Mouse (Mus musculus) hindbrain, embryonic 13.5 days (tissue): ENCODE measurements at regions not wholly inside any gene's neighbourhood (a gene's known extent, or its start where the extent isn't known, plus 50 kb on each side); places are given as distances from the start of the nearest gene placed in this dataset.
"Not testable (repeated sequence)": the region's sequence is repeated elsewhere in the genome, so short reads cannot be mapped to it uniquely, and the experiment has no call there.

Experiments used
- ATAC-seq: fragments of 200-750 bp; cut with Nextera tagmentation; 2 replicates; pipeline ENCODE4 v1.8.0; 2017; ENCODE audit warnings: moderate TSS enrichment; ENCODE audit not compliant: low FRiP score
- H3K27ac ChIP-seq: fragments of 300-500 bp; sonication (generic); 2 replicates; pipeline ENCODE4 v1.5.1; 2015; ENCODE audit warnings: inconsistent platforms, mild to moderate bottlenecking, moderate library complexity
- H3K27me3 ChIP-seq: fragments of 300-500 bp; sonication (generic); 2 replicates; pipeline ENCODE4 v1.6.1; 2015; ENCODE audit warnings: mild to moderate bottlenecking, inconsistent platforms
- H3K36me3 ChIP-seq: fragments of 300-500 bp; sonication (generic); 2 replicates; pipeline ENCODE4 v1.6.1; 2015; ENCODE audit warnings: mild to moderate bottlenecking, inconsistent platforms
- H3K4me1 ChIP-seq: fragments of 300-500 bp; sonication (generic); replicated peaks from 2 replicates; pipeline ENCODE4 v1.6.1; 2015; ENCODE audit warnings: inconsistent platforms
- H3K4me2 ChIP-seq: fragments of 300-500 bp; sonication (generic); 2 replicates; pipeline ENCODE4 v1.6.1; 2015; ENCODE audit warnings: inconsistent platforms, mild to moderate bottlenecking, moderate library complexity
- H3K4me3 ChIP-seq: fragments of 300-500 bp; sonication (generic); 2 replicates; pipeline ENCODE4 v1.5.1; 2015; ENCODE audit warnings: mild to moderate bottlenecking, inconsistent platforms
- H3K9ac ChIP-seq: fragments of 300-500 bp; sonication (generic); 2 replicates; pipeline ENCODE4 v1.6.1; 2015; ENCODE audit warnings: mild to moderate bottlenecking, inconsistent platforms
- H3K9me3 ChIP-seq: fragments of 300-500 bp; sonication (generic); 2 replicates; pipeline ENCODE4 v1.6.1; 2016; ENCODE audit warnings: inconsistent platforms
- WGBS: fragments of 180-500 bp; shearing (Covaris S2); methylation state at CpG from one replicate; pipeline ENCODE4 v1.1.7; 2015; 5-methylcytosine and 5-hydroxymethylcytosine counted together

GRCm38 (mm10) chr8:24386462-24386861, 339.2 kb downstream of the Adam3 start:
- 3% methylated on average over 3 of the region's 3 CpGs for WGBS
- no peak overlapping the region for H3K4me3 ChIP-seq
- ATAC-seq = peak; percentile 57; the same call in 1 of the 2 replicates
- H3K27me3 ChIP-seq = no peaks in the 10 kb centered on the region
- no peak overlapping the region for H3K27ac ChIP-seq
- H3K4me2 ChIP-seq = no peak overlapping the region
- H3K9ac ChIP-seq = no peak overlapping the region
- no peaks in the 10 kb centered on the region for H3K4me1 ChIP-seq
- H3K36me3 ChIP-seq = no peaks in the 10 kb centered on the region
- no peaks in the 10 kb centered on the region for H3K9me3 ChIP-seq

- Histone ChIP-seq H3K4me1 (no peaks in the 10 kb centered on the region), H3K9me3 (0 out of 2 replicates have a peak, but pooled peaks cover 6% of the 10 kb centered on the region), H3K27ac (no peak overlapping the region), H3K4me2 (no peak overlapping the region), H3K4me3 (no peak overlapping the region), H3K36me3 (no peaks in the 10 kb centered on the region), H3K9ac (no peak overlapping the region), H3K27me3 (no peaks in the 10 kb centered on the region)
- ATAC-seq = no peak
- 67% methylated on average over 8 of the region's 8 CpGs for WGBS
Measured at GRCm38 (mm10) chr8:24383963-24384435, 341.7 kb downstream of the Adam3 start.

GRCm38 (mm10) chr8:24383130-24383962, 342.3 kb downstream of the Adam3 start:
- Histone ChIP-seq H3K4me1 (no peaks in the 10 kb centered on the region), H3K36me3 (no peaks in the 10 kb centered on the region), H3K4me2 (no peak overlapping the region), H3K9ac (no peak overlapping the region), H3K4me3 (no peak overlapping the region), H3K9me3 (0 out of 2 replicates have a peak, but pooled peaks cover 6% of the 10 kb centered on the region), H3K27ac (no peak overlapping the region), H3K27me3 (no peaks in the 10 kb centered on the region)
- 73% methylated on average over 14 of the region's 14 CpGs for WGBS
- 0 out of 2 replicates have a peak, but pooled peaks have one; percentile 32 for ATAC-seq

- H3K4me3 ChIP-seq = no peak overlapping the region
- H3K36me3 ChIP-seq = no peaks in the 10 kb centered on the region
- H3K9me3 ChIP-seq = 0 out of 2 replicates have a peak, but pooled peaks cover 6% of the 10 kb centered on the region
- WGBS = 88% methylated on average over 3 of the region's 3 CpGs
- no peak overlapping the region for H3K9ac ChIP-seq
- no peaks in the 10 kb centered on the region for H3K4me1 ChIP-seq
- no peaks in the 10 kb centered on the region for H3K27me3 ChIP-seq
- no peak for ATAC-seq
- H3K4me2 ChIP-seq = no peak overlapping the region
- no peak overlapping the region for H3K27ac ChIP-seq
Measured at GRCm38 (mm10) chr8:24381666-24382253, 343.9 kb downstream of the Adam3 start.

- ATAC-seq = no peak
- Histone ChIP-seq H3K4me2 (no peak overlapping the region), H3K27me3 (no peaks in the 10 kb centered on the region), H3K27ac (no peak overlapping the region), H3K9ac (no peak overlapping the region), H3K36me3 (no peaks in the 10 kb centered on the region), H3K9me3 (0 out of 2 replicates have a peak, but pooled peaks cover 6% of the 10 kb centered on the region), H3K4me3 (no peak overlapping the region), H3K4me1 (no peaks in the 10 kb centered on the region)
Measured at GRCm38 (mm10) chr8:24378070-24378469, 347.6 kb downstream of the Adam3 start.

GRCm38 (mm10) chr8:24376846-24377245, 348.8 kb downstream of the Adam3 start:
- H3K36me3 ChIP-seq, H3K27ac ChIP-seq, H3K4me2 ChIP-seq, H3K27me3 ChIP-seq, ATAC-seq, H3K9me3 ChIP-seq, H3K4me3 ChIP-seq, H3K9ac ChIP-seq, H3K4me1 ChIP-seq: not testable (repeated sequence)
- 84% methylated on average over 10 of the region's 10 CpGs for WGBS

- WGBS = 100% methylated on average over 1 of the region's 1 CpGs
- H3K9ac ChIP-seq = no peak overlapping the region
- H3K4me3 ChIP-seq = no peak overlapping the region
- no peaks in the 10 kb centered on the region for H3K9me3 ChIP-seq
- no peaks in the 10 kb centered on the region for H3K4me1 ChIP-seq
- no peak overlapping the region for H3K27ac ChIP-seq
- H3K36me3 ChIP-seq = no peaks in the 10 kb centered on the region
- ATAC-seq = no peak
- H3K27me3 ChIP-seq = no peaks in the 10 kb centered on the region
- H3K4me2 ChIP-seq = no peak overlapping the region
Measured at GRCm38 (mm10) chr8:24374503-24374902, 351.1 kb downstream of the Adam3 start.

GRCm38 (mm10) chr8:24372068-24372467, 353.6 kb downstream of the Adam3 start:
- Histone ChIP-seq H3K4me3 (no peak overlapping the region), H3K9ac (no peak overlapping the region), H3K4me1 (0 out of 2 replicates have a peak, but pooled peaks cover 5% of the 10 kb centered on the region), H3K27me3 (no peaks in the 10 kb centered on the region), H3K9me3 (no peaks in the 10 kb centered on the region), H3K27ac (no peak overlapping the region), H3K4me2 (no peak overlapping the region), H3K36me3 (no peaks in the 10 kb centered on the region)
- 92% methylated on average over 4 of the region's 4 CpGs for WGBS
- ATAC-seq = no peak

GRCm38 (mm10) chr8:24366000-24366399, 359.7 kb downstream of the Adam3 start:
- Histone ChIP-seq H3K9ac (no peak overlapping the region), H3K4me3 (no peak overlapping the region), H3K4me1 (0 out of 2 replicates have a peak, but pooled peaks cover 5% of the 10 kb centered on the region), H3K27me3 (no peaks in the 10 kb centered on the region), H3K36me3 (no peaks in the 10 kb centered on the region), H3K4me2 (no peak overlapping the region), H3K27ac (no peak overlapping the region), H3K9me3 (no peaks in the 10 kb centered on the region)
- no peak for ATAC-seq

- Histone ChIP-seq H3K9ac (no peak overlapping the region), H3K4me1 (0 out of 2 replicates have a peak, but pooled peaks cover 5% of the 10 kb centered on the region), H3K27me3 (no peaks in the 10 kb centered on the region), H3K9me3 (no peaks in the 10 kb centered on the region), H3K27ac (no peak overlapping the region), H3K36me3 (no peaks in the 10 kb centered on the region), H3K4me2 (no peak overlapping the region), H3K4me3 (no peak overlapping the region)
- ATAC-seq = no peak
- WGBS = 74% methylated on average over 4 of the region's 4 CpGs
Measured at GRCm38 (mm10) chr8:24364685-24365084, 361.0 kb downstream of the Adam3 start.

- no peak overlapping the region for H3K4me2 ChIP-seq
- no peaks in the 10 kb centered on the region for H3K4me1 ChIP-seq
- no peak for ATAC-seq
- no peak overlapping the region for H3K4me3 ChIP-seq
- H3K36me3 ChIP-seq = no peaks in the 10 kb centered on the region
- no peak overlapping the region for H3K27ac ChIP-seq
- no peak overlapping the region for H3K9ac ChIP-seq
- no peaks in the 10 kb centered on the region for H3K27me3 ChIP-seq
- no peaks in the 10 kb centered on the region for H3K9me3 ChIP-seq
Measured at GRCm38 (mm10) chr8:24359022-24359600, 366.5 kb downstream of the Adam3 start.

- Histone ChIP-seq H3K9me3 (no peaks in the 10 kb centered on the region), H3K4me1 (peaks cover 7% of the 10 kb centered on the region), H3K4me3 (no peak overlapping the region), H3K36me3 (no peaks in the 10 kb centered on the region), H3K4me2 (no peak overlapping the region), H3K9ac (no peak overlapping the region), H3K27ac (no peak overlapping the region), H3K27me3 (no peaks in the 10 kb centered on the region)
- ATAC-seq = no peak
- 91% methylated on average over 4 of the region's 4 CpGs for WGBS
Measured at GRCm38 (mm10) chr8:24355146-24355545, 370.5 kb downstream of the Adam3 start.
